Mouse (Mus musculus): ENCODE results near the gene Prorsd1. TPM values are rescaled to one million over a fixed set of nuclear protein-coding genes. Genes with fewer than 3 reads are reported as not detected.

Gene Prorsd1
- 21.6 TPM for total RNA-seq (2023)

DNA sequence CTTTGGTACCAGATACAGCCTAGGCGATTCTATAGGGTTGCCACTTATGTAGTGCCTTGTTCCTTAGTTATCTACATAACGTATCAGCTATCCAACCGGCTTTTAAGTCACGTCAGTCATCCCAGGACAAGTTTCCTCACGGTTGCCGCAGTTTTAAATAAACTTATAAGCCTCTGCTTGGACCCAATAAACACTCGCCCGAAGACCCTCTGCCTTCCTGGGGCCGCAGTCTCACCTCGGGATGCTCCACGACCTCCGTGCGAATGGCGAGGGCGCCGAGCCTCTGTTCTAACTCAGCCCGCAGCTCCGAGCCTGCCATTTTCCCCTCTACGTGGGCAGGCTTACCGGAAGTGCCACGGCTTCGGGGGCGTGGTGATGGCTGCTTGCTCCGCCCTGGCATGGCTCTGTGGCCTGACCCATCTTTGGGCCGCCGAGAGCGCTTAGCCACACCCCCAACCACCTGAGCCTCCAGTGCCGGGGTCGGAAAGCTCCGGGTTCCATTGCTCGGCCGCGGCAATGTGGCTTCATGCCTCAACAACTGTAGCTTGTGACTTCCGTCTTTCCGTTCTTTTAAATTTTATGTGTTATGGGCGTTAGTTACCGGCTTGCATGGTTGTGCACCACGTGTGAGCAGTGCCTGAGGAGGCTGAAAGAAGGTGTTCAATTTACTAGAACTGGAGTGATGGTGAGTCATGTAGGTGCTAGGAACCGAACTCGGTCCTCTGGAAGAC lies at the start of gene Prorsd1:
Gene Prorsd1 (minus strand): TSS at position 352 of the 731 bp plus-strand sequence.

DNA sequence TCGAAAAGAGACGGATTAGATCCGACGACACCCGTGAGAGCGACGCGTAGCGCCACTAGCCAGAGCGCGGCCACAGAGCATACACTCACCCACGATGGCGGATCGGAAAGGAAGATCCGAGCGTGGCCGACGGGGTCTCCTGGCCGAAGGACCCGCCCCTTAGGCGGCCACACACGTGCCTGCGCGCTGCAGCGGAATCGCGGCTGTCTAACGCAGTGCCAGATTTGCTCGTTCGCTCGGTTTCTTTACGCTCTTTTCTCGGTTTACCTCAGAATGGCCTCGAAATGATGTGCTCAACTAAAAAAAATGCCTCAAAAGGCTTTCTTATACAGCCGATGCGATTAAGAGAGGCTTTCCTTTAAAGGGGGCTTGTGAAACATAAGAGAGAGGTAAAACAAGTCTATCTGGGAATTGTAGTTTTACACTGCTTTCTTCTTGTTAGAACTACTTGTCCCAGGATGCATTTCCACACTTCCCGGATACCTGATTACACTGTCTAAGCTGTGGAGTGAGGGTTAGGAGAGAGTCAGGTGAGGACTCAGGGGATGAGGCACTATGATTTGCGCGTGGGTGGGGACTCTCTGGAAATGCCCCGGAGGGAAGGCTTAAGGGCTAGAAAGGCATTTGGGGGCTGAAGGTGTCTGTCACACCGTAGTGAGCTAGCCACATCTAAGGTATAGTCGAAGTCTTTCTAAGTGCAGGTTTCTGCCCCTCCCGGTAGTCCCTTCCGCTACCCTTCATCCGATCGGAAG lies 33.1 kb upstream of the Prorsd1 start, which contains the start of the genes Clhc1 and Rps27a:
Gene Clhc1 (plus strand): TSS at position 199 of the 752 bp plus-strand sequence.
Gene Rps27a (minus strand): TSS at position 358 of the 752 bp plus-strand sequence.

DNA sequence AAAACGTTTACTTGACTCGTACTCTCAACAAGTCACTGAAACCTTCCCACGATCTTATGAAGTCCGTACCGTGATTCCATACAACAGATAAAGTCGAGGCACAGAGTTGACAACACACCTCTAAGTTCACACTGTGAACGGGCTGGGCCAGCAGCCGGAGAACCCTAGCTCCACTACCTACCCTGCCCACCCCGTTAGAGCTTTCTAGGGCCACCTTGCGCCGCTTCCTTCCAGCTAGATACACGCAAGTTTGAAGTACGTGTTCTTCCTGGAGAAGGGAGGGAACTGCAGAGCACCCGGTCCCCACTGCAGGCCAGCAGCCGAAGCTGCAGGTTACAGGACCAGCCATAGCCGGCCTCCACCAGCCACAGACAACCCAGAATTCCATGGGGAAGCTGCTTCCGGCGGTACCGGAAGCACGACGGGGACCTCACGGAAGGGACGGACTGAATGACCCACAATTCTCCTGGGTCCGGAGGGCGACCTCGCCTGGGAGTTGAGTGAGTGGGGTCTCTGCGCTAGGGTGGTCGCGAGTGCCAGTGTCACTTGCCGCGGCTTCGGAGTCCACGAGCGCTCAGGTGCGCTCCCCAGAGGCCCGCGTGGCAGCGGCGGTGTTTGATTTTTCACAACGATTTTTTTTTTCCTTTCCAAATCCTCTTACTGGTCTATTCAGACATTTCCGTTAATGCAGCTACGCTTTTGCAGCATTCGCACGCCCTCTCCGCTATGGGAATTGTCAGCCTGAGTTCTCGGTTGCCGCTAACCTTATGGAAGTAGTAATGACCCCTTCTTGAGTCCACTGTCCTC lies 11.4 kb upstream of the Prorsd1 start, which contains the start of gene Mtif2:
Gene Mtif2 (plus strand): TSS at position 421 of the 807 bp plus-strand sequence.

Other genes with a start within 250 kb of the Prorsd1 start
- 4.3 TPM for gene Ccdc88a, start 141.4 kb downstream of the Prorsd1 start, total RNA-seq (2023)
- 21.7 TPM for gene Mtif2, start 11.4 kb upstream of the Prorsd1 start, total RNA-seq (2023)
- 0.98 TPM for gene Clhc1, start 32.9 kb upstream of the Prorsd1 start, total RNA-seq (2023)
- gene Rps27a, start 33.1 kb upstream of the Prorsd1 start, total RNA-seq (2023) = 2,038 TPM
- gene Rtn4, start 177.9 kb upstream of the Prorsd1 start, total RNA-seq (2023) = 77.3 TPM